Mouse (Mus musculus) embryonic fibroblast, embryonic 13.5 days (primary cell): ENCODE data around the gene Mllt6. TPM values are rescaled to one million over a fixed set of nuclear protein-coding genes. Genes with fewer than 3 reads are reported as not detected.

Experiments
- H3K27ac ChIP-seq: 2 replicates; pipeline ENCODE4 v1.5.1; 2012; ENCODE audit warnings: low read length, control low read depth, inconsistent platforms; ENCODE audit not compliant: insufficient read depth
- H3K4me1 ChIP-seq: 2 replicates; pipeline ENCODE4 v1.6.1; 2011; ENCODE audit warnings: low read length; ENCODE audit not compliant: control insufficient read depth, insufficient read depth
- H3K4me3 ChIP-seq: 2 replicates; pipeline ENCODE4 v1.5.1; 2011; ENCODE audit warnings: mild to moderate bottlenecking, control low read depth, low read length; ENCODE audit not compliant: insufficient read depth
- CTCF ChIP-seq: IDR thresholded peaks from 2 replicates; pipeline ENCODE4 v1.5.1; 2011; ENCODE audit warnings: mild to moderate bottlenecking, control low read depth, low read length, moderate library complexity, borderline replicate concordance; ENCODE audit not compliant: insufficient read depth
- POLR2A ChIP-seq: IDR thresholded peaks from 2 replicates; pipeline ENCODE4 v1.6.1; 2011; ENCODE audit warnings: low read depth, mild to moderate bottlenecking, control low read depth, low read length, moderate library complexity
- polyA plus RNA-seq: library from polyadenylated mRNA; stranded (reverse); fragments of >200 nt; gene quantifications from 2 replicates; pipeline ENCODE4 v1.2.4, GENCODE M21; 2011; ENCODE audit warnings: low read depth; ENCODE audit not compliant: missing spikeins, insufficient read length

Mllt6 gene
- polyA plus RNA-seq, 1 experiment, result 18.0 TPM

DNA sequence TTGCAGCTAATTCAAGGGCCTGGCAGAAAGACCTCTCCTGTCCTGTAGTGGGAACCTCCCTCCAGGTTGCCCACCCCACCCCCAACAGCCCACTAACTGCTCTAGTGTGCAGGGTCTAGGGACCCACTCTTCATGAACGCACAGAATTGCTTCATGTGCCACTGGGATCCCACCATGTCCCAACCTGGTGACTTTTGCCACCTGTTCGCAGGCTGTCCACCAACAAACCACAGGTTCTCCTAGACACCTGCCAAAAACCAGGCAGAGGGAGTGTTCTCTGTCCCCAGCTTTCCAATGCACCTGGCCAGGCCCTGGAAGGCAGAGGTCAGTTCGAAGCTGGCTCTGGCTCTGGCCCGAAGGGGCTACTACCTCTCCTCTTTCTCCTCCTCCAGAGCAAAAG, 31.2 kb downstream of the Mllt6 start:
- Histone ChIP-seq H3K27ac (no peak overlapping the region), H3K4me1 (peaks cover 7% of the 10 kb centered on the region), H3K4me3 (no peak overlapping the region)
- no peak for TF ChIP-seq POLR2A
- no peak for TF ChIP-seq CTCF

DNA sequence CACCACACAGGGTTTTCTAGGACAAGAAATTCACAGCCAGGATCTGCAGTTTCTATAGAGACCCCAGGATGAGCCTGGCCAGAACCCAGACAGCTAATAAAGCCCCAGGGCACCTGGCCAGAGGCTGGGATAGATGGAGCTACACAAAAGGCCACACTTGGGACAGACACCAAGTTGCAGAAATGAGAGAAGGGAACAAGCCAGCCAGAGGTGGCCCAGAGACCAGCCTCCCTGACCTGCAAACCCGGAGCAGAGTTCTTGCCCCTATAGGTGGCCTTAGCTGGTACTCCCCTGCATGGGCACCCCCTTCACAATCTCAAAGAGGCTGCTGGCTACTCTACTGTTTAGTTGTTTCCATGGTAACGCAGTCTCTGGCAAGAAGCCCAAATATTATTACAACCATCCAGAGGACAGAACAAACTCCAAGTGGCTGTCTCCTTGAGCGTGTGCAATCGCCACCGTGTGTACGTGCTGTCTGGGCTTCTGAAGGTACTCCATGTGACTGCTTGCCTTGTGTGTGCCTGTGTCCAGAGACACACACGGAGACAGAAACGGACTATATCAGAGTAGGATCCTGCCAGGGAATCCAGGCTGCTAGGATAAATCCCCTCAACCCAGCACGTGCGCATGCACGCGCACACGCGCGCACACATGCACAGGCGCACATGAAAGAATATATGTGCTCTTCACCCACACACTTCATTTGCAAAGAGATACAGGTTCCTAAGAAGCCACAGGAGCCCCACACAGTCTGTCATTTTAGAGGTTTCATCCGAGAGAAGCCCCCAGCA, 31.9 kb downstream of the Mllt6 start:
- H3K4me1 ChIP-seq, result peaks cover 7% of the 10 kb centered on the region
- no peak overlapping the region for H3K4me3 ChIP-seq
- H3K27ac ChIP-seq, result no peak overlapping the region
- no peak for TF ChIP-seq CTCF
- no peak for TF ChIP-seq POLR2A

DNA sequence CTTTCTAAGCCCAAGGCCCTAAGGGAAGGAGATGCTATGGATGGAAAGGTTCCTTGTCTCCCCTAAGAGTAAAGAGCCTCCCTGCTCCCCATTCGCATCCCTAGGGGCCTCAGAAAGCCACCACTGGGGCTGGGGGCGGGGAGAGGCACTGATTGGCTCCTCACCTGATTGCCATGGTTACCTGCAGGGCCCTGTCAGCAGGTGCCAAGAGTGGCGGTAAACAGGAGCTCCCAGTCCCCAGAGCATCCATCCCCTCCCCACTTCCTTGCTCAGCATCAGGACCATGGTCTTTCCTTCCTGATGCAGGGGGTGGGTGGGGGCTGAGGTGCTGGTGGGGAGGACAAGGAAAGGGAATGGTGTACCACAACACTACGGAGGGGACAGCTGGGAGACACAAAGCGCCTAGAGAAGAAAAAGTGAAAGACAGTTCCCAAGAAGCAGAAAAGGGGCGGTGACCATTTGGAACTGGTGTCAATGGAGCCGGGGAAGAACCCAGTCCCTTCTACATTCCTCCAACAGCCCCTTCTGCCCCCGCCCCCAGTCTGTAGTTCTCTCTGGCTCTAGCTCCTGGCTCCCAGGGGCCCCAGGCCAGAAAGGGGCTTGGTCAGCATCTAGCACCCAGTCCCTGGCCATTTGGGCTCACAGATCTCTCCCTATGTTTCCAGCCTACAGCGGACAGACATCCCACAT, 32.6 kb downstream of the Mllt6 start:
- no peak overlapping the region for H3K4me3 ChIP-seq

DNA sequence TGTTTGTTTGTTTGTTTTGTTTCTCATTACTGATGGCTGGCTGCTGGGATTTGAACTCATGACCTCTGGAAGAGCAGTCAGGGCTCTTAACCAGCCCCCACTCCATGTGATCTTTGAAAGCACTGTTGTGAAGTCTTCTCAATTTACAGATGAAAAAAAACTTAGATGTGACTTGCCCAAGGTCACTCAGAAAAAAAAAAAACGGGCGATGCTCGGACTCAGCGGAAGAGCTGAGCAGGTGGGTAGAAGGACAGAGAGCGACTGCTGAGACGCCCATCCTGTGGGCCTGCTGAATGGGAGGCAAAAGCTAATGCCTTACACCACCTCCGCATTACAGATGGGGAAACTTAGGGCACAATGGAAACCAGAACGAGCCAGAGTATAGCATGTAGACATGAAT, 33.5 kb downstream of the Mllt6 start:
- TF ChIP-seq CTCF, result no peak
- TF ChIP-seq POLR2A, result no peak
- H3K4me1 ChIP-seq, result peaks cover 7% of the 10 kb centered on the region
- H3K27ac ChIP-seq, result no peak overlapping the region
- no peak overlapping the region for H3K4me3 ChIP-seq

More for the DNA sequence above, 32.6 kb downstream of the Mllt6 start:
- TF ChIP-seq CTCF (no peak), POLR2A (no peak)
- peaks cover 7% of the 10 kb centered on the region for H3K4me1 ChIP-seq
- no peak overlapping the region for H3K27ac ChIP-seq

DNA sequence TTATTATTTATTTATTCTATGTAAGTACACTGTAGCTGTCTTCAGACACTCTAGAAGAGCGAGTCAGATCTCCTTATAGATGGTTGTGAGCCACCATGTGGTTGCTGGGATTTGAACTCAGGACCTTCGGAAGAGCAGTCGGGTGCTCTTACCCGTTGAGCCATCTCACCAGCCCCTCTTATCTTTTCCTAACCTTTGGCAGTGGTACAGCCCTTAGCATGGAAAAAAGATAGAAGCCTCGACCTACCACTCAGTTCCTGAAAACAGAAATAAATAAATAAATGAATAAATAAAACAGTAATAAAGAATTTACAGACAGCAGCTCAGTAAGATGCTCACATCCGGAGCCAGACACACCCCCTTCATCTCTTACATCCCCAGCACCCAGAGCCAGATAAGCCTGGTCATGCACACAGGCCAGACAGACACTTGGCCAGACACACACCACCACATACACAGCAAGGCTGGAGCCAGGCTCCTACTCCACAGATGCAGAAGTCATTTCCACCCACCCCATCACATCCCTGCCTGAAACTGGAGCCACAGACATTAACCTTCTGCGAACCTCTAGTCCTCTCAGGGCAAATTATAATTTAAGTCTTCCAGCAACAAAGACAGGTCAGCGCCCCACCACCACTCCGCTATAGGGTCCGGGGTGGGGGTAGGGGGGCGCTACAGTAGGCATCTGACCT, 34.1 kb downstream of the Mllt6 start:
- H3K4me1 ChIP-seq, result peaks cover 7% of the 10 kb centered on the region
- TF ChIP-seq POLR2A, result no peak
- H3K4me3 ChIP-seq, result peak overlapping the region; percentile 78
- H3K27ac ChIP-seq, result no peak overlapping the region

DNA sequence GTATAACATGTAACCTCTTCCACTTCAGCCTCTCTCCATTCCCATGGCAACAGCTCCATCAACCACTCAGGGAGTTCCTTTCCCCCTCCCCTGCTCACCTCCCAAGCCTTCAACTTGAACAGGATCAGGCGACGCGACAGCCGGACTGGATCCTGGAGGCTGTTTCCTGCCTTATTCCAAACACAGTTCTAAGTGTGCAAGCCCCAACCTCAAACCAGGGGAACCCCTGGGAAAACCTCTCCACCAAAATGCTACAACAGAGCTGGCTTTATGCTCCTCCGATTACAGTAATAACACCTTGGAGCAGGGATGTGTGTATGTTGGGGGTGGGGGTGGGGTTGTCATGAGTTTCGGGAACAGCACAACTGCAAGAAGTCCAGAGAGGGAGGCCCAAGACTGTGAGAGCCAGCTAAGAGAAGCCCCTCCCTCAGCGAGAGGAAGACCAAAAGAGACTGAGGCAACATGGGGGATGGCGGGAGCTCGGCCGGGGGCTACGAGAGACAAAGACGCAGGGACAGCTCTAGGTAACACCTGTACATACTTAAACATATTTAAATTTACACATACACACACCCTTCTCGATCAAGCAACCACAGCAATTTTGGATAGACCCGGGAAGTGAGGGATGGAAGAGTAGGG, 34.8 kb downstream of the Mllt6 start:
- Histone ChIP-seq H3K4me3 (peak overlapping the region; percentile 78), H3K27ac (0 out of 2 replicates have a peak overlapping the region, but pooled peaks have one; percentile 9), H3K4me1 (peaks cover 7% of the 10 kb centered on the region)
- TF ChIP-seq CTCF (no peak), POLR2A (no peak)

DNA sequence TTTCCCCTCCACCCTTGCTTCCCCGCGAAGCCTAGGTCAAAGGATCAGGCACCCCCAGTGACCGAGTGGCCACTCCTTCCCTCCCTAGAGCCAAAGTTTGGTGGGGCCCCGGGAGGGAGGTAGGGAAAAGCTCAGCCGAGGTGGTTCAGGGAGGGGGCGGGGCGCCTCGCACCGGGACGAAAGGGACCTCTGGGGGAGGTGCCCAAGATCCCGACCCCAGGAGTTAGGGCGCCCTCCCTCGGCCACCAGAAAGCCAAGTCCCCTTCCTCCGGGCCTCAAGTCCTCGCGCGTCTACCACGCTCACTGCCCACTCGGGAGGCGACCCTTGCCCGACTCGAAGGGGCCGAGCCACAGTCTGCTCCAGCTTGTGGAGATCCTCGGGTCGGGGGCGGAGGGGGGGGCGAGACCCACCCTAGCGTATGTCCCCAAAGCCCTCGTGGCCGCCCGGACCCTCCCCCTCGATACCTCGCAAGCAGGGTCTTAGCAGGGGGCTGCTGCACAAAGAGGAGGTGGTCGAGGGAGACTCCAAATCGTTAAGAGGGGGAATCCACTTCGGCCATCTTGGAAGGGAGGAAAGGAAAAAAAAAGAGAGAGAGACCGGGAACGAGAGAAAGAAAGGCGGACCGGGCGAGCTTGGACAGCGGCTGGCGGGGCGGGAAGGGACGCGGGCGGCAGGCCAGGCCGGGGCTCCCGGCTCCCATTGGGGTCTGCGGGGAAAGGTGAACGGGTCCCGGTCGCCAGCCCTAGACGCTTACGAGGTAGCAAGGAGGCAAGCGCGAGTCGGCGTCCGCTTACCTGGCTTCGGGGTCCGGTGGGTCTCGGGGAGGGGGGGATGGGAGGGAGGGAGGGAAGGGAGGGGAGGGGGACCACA, 35.8 kb downstream of the Mllt6 start:
- peak; percentile 38; the same call in 1 of the 2 replicates for TF ChIP-seq CTCF
- TF ChIP-seq POLR2A, result peak; percentile 20; the same call in 1 of the 2 replicates
- H3K4me1 ChIP-seq, result peaks cover 7% of the 10 kb centered on the region
- H3K27ac ChIP-seq, result peak overlapping the region; percentile 62
- peak overlapping the region; percentile 78 for H3K4me3 ChIP-seq

DNA sequence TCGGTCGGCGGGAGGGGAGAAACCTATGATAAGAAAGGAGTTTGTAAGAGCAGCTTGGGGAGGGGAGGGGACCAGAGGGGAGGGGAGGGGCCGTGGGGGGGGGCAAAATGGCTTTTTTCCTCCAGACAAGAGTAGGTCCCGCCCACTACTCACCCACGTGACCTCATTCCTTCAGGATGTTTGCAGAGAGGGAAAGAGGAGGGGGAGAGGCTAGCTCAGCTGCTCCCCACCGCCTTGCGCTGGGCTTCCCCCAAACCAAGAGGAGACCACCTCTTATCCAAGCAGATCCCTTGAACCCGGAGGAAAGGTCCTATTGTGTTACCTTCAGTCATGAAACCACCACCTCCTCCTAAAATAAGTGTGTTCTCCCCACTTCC, 36.4 kb downstream of the Mllt6 start:
- peaks cover 7% of the 10 kb centered on the region for H3K4me1 ChIP-seq
- TF ChIP-seq CTCF (no peak), POLR2A (peak; percentile 90)
- peak overlapping the region; percentile 98 for H3K27ac ChIP-seq
- peak overlapping the region; percentile 60 for H3K4me3 ChIP-seq
